Mouse (Mus musculus): ENCODE results near the gene Actr6.

GRCm38 (mm10) chr10:89769096-89769495 is 37.0 kb upstream of the Actr6 start:
- TF ChIP-seq POLR2A (IDR thresholded peaks at IDR 0.05; ENCODE audit: low read depth, low read length), result no peak
- TF ChIP-seq CTCF (IDR thresholded peaks at IDR 0.05; ENCODE audit: extremely low read depth, insufficient read length, insufficient replicate concordance, low read depth, low read length), result no peak

Measured in small intestine, adult 2 months (tissue).